Mouse (Mus musculus) thymus, adult 2 months (tissue): Measurements from ENCODE around the gene Bach2. TPM values are rescaled to one million over a fixed set of nuclear protein-coding genes. Genes with fewer than 3 reads are reported as not detected.

Experiments used
- DNase-seq: peaks from one replicate; pipeline ENCODE4 v3.0.0; 2021
- H3K27ac ChIP-seq: fragments of 200-500 bp; 2 replicates; pipeline ENCODE4 v1.5.1; 2012; ENCODE audit warnings: low read length, control low read depth; ENCODE audit not compliant: control insufficient read depth, insufficient read depth
- H3K27me3 ChIP-seq: fragments of 200-500 bp; 2 replicates; pipeline ENCODE4 v1.6.1; 2012; ENCODE audit warnings: mild to moderate bottlenecking, low read length, moderate library complexity, mixed read lengths; ENCODE audit not compliant: control insufficient read depth, insufficient read depth
- H3K36me3 ChIP-seq: fragments of 200-500 bp; 2 replicates; pipeline ENCODE4 v1.6.1; 2012; ENCODE audit warnings: mild to moderate bottlenecking, low read length, moderate library complexity; ENCODE audit not compliant: control insufficient read depth, insufficient read depth
- H3K4me1 ChIP-seq: fragments of 200-500 bp; replicated peaks from 2 replicates; pipeline ENCODE4 v1.6.1; 2012; ENCODE audit warnings: low read length; ENCODE audit not compliant: control insufficient read depth, insufficient read depth
- H3K4me3 ChIP-seq: fragments of 200-500 bp; 2 replicates; pipeline ENCODE4 v1.5.1; 2012; ENCODE audit warnings: mild to moderate bottlenecking, low read length, control low read depth, moderate library complexity; ENCODE audit not compliant: control insufficient read depth, insufficient read depth
- CTCF ChIP-seq: fragments of 200-500 bp; IDR thresholded peaks from 2 replicates; pipeline ENCODE4 v1.5.1; 2012; ENCODE audit warnings: mild to moderate bottlenecking, control low read depth, low read length, moderate library complexity, borderline replicate concordance; ENCODE audit not compliant: control insufficient read depth, poor library complexity, insufficient read depth; ENCODE audit errors: extremely low read depth
- POLR2A ChIP-seq: fragments of 200-500 bp; IDR thresholded peaks from 2 replicates; pipeline ENCODE4 v1.6.1; 2012; ENCODE audit warnings: mild to moderate bottlenecking, low read length, control low read depth, moderate library complexity; ENCODE audit not compliant: control insufficient read depth, poor library complexity, insufficient read depth; ENCODE audit errors: extremely low read depth
- WGBS: fragments of 180-500 bp; shearing (Covaris S2); methylation state at CpG from one replicate; pipeline ENCODE4 v1.1.7; 2018; 5-methylcytosine and 5-hydroxymethylcytosine counted together
- polyA plus RNA-seq: library from polyadenylated mRNA; depleted of rRNA; stranded (reverse); fragments of >200 nt; gene quantifications from 2 replicates; pipeline ENCODE4 v1.2.3, GENCODE M21; 2012

The Bach2 gene
- polyA plus RNA-seq, 1 experiment, result 9.4 TPM

GRCm38 (mm10) chr4:32501780-32502179 is 263.2 kb downstream of the Bach2 start:
- no peaks in the 10 kb centered on the region for H3K4me1 ChIP-seq
- 95% methylated on average over 8 of the region's 8 CpGs for whole genome bisulfite sequencing
- TF ChIP-seq CTCF, result no peak
- no peak for TF ChIP-seq POLR2A
- no peaks in the 10 kb centered on the region for H3K27me3 ChIP-seq
- no peak overlapping the region for H3K4me3 ChIP-seq
- no peak overlapping the region for H3K27ac ChIP-seq
- DNase-seq, result no peak
- no peaks in the 10 kb centered on the region for H3K36me3 ChIP-seq

GRCm38 (mm10) chr4:32502181-32502580 is 263.6 kb downstream of the Bach2 start:
- WGBS, result 97% methylated on average over 4 of the region's 4 CpGs

DNA sequence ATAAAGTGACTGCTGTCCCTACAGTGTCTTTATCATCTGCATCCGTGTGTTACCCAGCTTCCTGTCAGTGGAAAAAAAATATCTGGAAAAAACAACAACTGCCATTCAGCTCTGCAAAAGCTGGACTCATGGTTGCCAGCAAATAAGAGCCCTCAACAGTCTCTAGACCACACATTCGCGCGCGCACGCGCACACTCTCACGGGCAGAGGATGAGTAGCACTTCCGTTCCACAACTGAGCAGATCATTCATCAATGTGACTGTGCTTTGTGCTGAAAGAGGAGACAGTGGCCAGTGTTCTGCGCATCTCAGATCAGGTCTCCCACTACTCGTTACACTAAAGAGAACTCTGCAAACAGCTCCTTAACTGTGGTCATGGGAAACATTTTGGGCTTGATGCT is 265.6 kb downstream of the Bach2 start:
- no peak for DNase-seq
- no peak for TF ChIP-seq POLR2A
- no peak for TF ChIP-seq CTCF
- H3K27ac ChIP-seq, result no peak overlapping the region
- H3K27me3 ChIP-seq, result no peaks in the 10 kb centered on the region
- no peaks in the 10 kb centered on the region for H3K4me1 ChIP-seq
- no peaks in the 10 kb centered on the region for H3K36me3 ChIP-seq
- WGBS, result 92% methylated on average over 11 of the region's 11 CpGs
- H3K4me3 ChIP-seq, result no peak overlapping the region

More at GRCm38 (mm10) chr4:32502181-32502580, 263.6 kb downstream of the Bach2 start:
- TF ChIP-seq POLR2A (no peak), CTCF (no peak)
- H3K36me3 ChIP-seq, result no peaks in the 10 kb centered on the region
- H3K4me1 ChIP-seq, result no peaks in the 10 kb centered on the region
- DNase-seq, result no peak
- no peak overlapping the region for H3K4me3 ChIP-seq
- H3K27me3 ChIP-seq, result no peaks in the 10 kb centered on the region
- H3K27ac ChIP-seq, result no peak overlapping the region

- 96% methylated on average over 7 of the region's 7 CpGs for WGBS
- Histone ChIP-seq H3K4me3 (no peak overlapping the region), H3K27me3 (no peaks in the 10 kb centered on the region), H3K27ac (no peak overlapping the region), H3K36me3 (no peaks in the 10 kb centered on the region), H3K4me1 (no peaks in the 10 kb centered on the region)
- TF ChIP-seq POLR2A, result no peak
- no peak for TF ChIP-seq CTCF
- DNase-seq, result no peak
These were observed 267.8 kb downstream of the Bach2 start for GRCm38 (mm10) chr4:32506306-32506808.

GRCm38 (mm10) chr4:32507041-32507440 is 268.4 kb downstream of the Bach2 start:
- Histone ChIP-seq H3K36me3 (no peaks in the 10 kb centered on the region), H3K27me3 (no peaks in the 10 kb centered on the region), H3K4me3 (no peak overlapping the region), H3K4me1 (no peaks in the 10 kb centered on the region), H3K27ac (no peak overlapping the region)
- no peak for TF ChIP-seq CTCF
- TF ChIP-seq POLR2A, result no peak
- 92% methylated on average over 6 of the region's 6 CpGs for WGBS
- DNase-seq, result no peak

GRCm38 (mm10) chr4:32508572-32508971 is 270.0 kb downstream of the Bach2 start:
- WGBS, result 88% methylated on average over 2 of the region's 2 CpGs
- Histone ChIP-seq H3K4me3 (no peak overlapping the region), H3K4me1 (no peaks in the 10 kb centered on the region), H3K27me3 (no peaks in the 10 kb centered on the region), H3K36me3 (no peaks in the 10 kb centered on the region), H3K27ac (no peak overlapping the region)
- TF ChIP-seq POLR2A (no peak), CTCF (no peak)
- DNase-seq, result no peak

DNA sequence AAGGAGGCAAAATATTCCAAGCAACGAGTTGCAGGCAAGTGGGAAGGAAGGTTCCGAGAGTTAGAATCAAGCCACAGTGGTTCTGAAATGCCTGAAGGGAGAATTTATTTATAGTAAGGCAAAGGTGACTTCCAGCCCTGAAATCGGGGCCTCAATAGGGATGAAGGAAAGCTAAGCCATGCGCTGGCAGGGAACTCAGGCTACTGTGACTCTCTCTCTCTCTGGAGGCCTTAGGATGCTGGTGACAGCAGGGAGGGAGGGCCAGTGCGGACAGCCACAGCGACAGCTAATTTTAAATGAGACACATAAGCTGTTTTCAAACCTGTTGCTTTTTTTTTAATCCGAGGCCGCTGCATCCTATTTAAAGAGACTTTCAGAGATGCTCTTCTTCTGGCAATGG is 270.4 kb downstream of the Bach2 start:
- Histone ChIP-seq H3K4me3 (no peak overlapping the region), H3K27me3 (no peaks in the 10 kb centered on the region), H3K27ac (no peak overlapping the region), H3K36me3 (no peaks in the 10 kb centered on the region), H3K4me1 (no peaks in the 10 kb centered on the region)
- TF ChIP-seq POLR2A (no peak), CTCF (no peak)
- 92% methylated on average over 8 of the region's 8 CpGs for WGBS
- DNase-seq, result no peak
